Mouse (Mus musculus): ENCODE measurements around the gene Lnpep. TPM values are rescaled to one million over a fixed set of nuclear protein-coding genes. Genes with fewer than 3 reads are reported as not detected.

Gene Lnpep
- total and polyA plus RNA-seq, 3 experiments: 33.6 to 40.8 (median 34.6) TPM

GRCm38 (mm10) chr17:17600804-17601252 lies 24.0 kb downstream of the Lnpep start (continued):
- TF ChIP-seq POLR2AphosphoS2 (IDR thresholded peaks at IDR 0.05; ENCODE audit: low read depth, low read length) (no peak), PAX5 (IDR thresholded peaks at IDR 0.05; ENCODE audit: low read length) (no peak), NELFE (IDR thresholded peaks at IDR 0.05; ENCODE audit: low read depth, low read length) (no peak), POLR2A (IDR thresholded peaks at IDR 0.05; ENCODE audit: low read depth, low read length) (no peak), SMC3 (IDR thresholded peaks at IDR 0.05; ENCODE audit: low read depth, low read length) (no peak), GABPA (IDR thresholded peaks at IDR 0.05; ENCODE audit: insufficient replicate concordance, low read depth, low read length) (no peak), JUND (conservative IDR thresholded peaks at IDR 0.05; ENCODE audit: low read depth, low read length) (peak; percentile 71), MYC (IDR thresholded peaks at IDR 0.05; ENCODE audit: low read depth, low read length) (no peak), MAX (IDR thresholded peaks at IDR 0.05; ENCODE audit: low read length) (no peak), IRF4 (IDR thresholded peaks at IDR 0.05; ENCODE audit: low read depth, low read length) (peak; percentile 86), KAT2A (IDR thresholded peaks at IDR 0.05; ENCODE audit: insufficient replicate concordance, low read length) (no peak), MXI1 (IDR thresholded peaks at IDR 0.05; ENCODE audit: low read depth, low read length) (no peak)

DNA sequence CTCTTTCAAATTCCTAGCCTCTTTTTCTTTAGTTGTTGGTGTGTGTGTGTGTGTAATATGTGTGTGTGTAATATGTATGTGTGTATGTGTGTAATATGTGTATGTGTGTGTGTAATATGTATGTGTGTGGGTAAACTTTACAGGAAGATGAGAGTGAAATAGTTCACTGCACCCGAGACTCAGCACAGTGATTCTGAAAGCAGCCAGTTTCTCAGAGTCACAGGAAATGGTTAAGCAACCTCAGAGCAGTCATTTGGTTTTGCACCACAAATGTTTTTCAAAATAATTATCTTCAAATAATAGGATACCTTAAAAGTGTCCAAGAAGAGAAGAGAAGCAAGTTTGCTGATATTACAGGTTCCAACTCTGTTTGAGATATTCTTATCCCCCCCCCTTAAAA lies 24.8 kb downstream of the Lnpep start:
- in situ Hi-C loops (cut with MboI; ENCODE audit: low pct_ligation_motif_present, low pct_unique_long_range_greater_than_20kb, low sequenced_read_pairs) (no loop called here), dilution Hi-C loops (cut with MboI; ENCODE audit: extremely low pct_ligation_motif_present, extremely low pct_unique_long_range_greater_than_20kb, low sequenced_read_pairs) (no loop called here)
- TF ChIP-seq CHD2 (IDR thresholded peaks at IDR 0.05; ENCODE audit: low read length) (no peak), EP300 (IDR thresholded peaks at IDR 0.05; ENCODE audit: low read length) (peak; percentile 94), MAZ (IDR thresholded peaks at IDR 0.05; ENCODE audit: low read depth, low read length) (no peak), TBP (conservative IDR thresholded peaks at IDR 0.05; ENCODE audit: low read depth, low read length) (no peak), CHD1 (IDR thresholded peaks at IDR 0.05; ENCODE audit: low read depth, low read length) (no peak), USF1 (IDR thresholded peaks at IDR 0.05; ENCODE audit: low read depth, low read length) (no peak), MYC (IDR thresholded peaks at IDR 0.05; ENCODE audit: low read depth, low read length) (peak; percentile 44; the same call in 1 of the 2 replicates), KAT2A (IDR thresholded peaks at IDR 0.05; ENCODE audit: insufficient replicate concordance, low read length) (no peak), CTCF (conservative IDR thresholded peaks at IDR 0.05 in 1 of 2, IDR thresholded peaks at IDR 0.05 in 1 of 2; ENCODE audit: low read depth in 2 of 2, low read length in 2 of 2) (no peak), MAX (IDR thresholded peaks at IDR 0.05; ENCODE audit: low read length) (no peak), ZC3H11A (IDR thresholded peaks at IDR 0.05; ENCODE audit: low read depth, low read length) (no peak), NELFE (IDR thresholded peaks at IDR 0.05; ENCODE audit: low read depth, low read length) (no peak), POLR2A (IDR thresholded peaks at IDR 0.05; ENCODE audit: low read depth, low read length) (no peak), RAD21 (IDR thresholded peaks at IDR 0.05; ENCODE audit: low read depth, low read length) (no peak; the same call in 1 of the 2 replicates), SIN3A (IDR thresholded peaks at IDR 0.05; ENCODE audit: low read length) (peak; percentile 50; the same call in 1 of the 2 replicates), ZMIZ1 (IDR thresholded peaks at IDR 0.05; ENCODE audit: low read depth, low read length) (no peak), BHLHE40 (IDR thresholded peaks at IDR 0.05; ENCODE audit: low read depth, low read length) (peak; percentile 65), SMC3 (IDR thresholded peaks at IDR 0.05; ENCODE audit: low read depth, low read length) (0 out of 2 replicates have a peak, but pooled peaks have one; percentile 3), NRF1 (IDR thresholded peaks at IDR 0.05; ENCODE audit: low read depth, low read length) (no peak), E2F4 (IDR thresholded peaks at IDR 0.05; ENCODE audit: insufficient replicate concordance, low read depth, low read length) (no peak), ZNF384 (IDR thresholded peaks at IDR 0.05; ENCODE audit: low read depth, low read length) (peak; percentile 69), MAFK (IDR thresholded peaks at IDR 0.05; ENCODE audit: insufficient replicate concordance, low read length) (peak; percentile 71; the same call in 1 of the 2 replicates), ZKSCAN1 (IDR thresholded peaks at IDR 0.05; ENCODE audit: borderline replicate concordance, low read depth, low read length) (no peak), JUND (conservative IDR thresholded peaks at IDR 0.05; ENCODE audit: low read depth, low read length) (peak; percentile 86), GABPA (IDR thresholded peaks at IDR 0.05; ENCODE audit: insufficient replicate concordance, low read depth, low read length) (no peak), UBTF (IDR thresholded peaks at IDR 0.05; ENCODE audit: low read depth, low read length) (no peak), ELF1 (IDR thresholded peaks at IDR 0.05; ENCODE audit: low read depth, low read length) (no peak; the same call in 1 of the 2 replicates), PAX5 (IDR thresholded peaks at IDR 0.05; ENCODE audit: low read length) (no peak), ETS1 (conservative IDR thresholded peaks at IDR 0.05; ENCODE audit: low read depth, low read length) (peak; percentile 69), MXI1 (IDR thresholded peaks at IDR 0.05; ENCODE audit: low read depth, low read length) (no peak), RCOR1 (conservative IDR thresholded peaks at IDR 0.05; ENCODE audit: low read depth, low read length) (0 out of 2 replicates have a peak, but pooled peaks have one; percentile 45), POLR2AphosphoS2 (IDR thresholded peaks at IDR 0.05; ENCODE audit: low read depth, low read length) (no peak), IRF4 (IDR thresholded peaks at IDR 0.05; ENCODE audit: low read depth, low read length) (peak; percentile 92), MEF2A (IDR thresholded peaks at IDR 0.05; ENCODE audit: borderline replicate concordance, low read depth, low read length) (peak; percentile 57; the same call in 1 of the 2 replicates), HCFC1 (IDR thresholded peaks at IDR 0.05; ENCODE audit: low read depth, low read length) (no peak)

More for the DNA sequence above, 24.8 kb downstream of the Lnpep start:
- Histone ChIP-seq H3K79me2 (replicated peaks; ENCODE audit: control insufficient read depth, extremely low read depth, insufficient read depth, poor library complexity, severe bottlenecking) (peaks cover 70% of the 10 kb centered on the region), H3K4me1 (ENCODE audit: control insufficient read depth in 1 of 2, insufficient read depth in 2 of 2) (peaks cover 6 to 83% of the 10 kb centered on the region in 2 experiments), H3K9me3 (replicated peaks; ENCODE audit: low read length) (no peaks in the 10 kb centered on the region), H3K27me3 (replicated peaks) (no peaks in the 10 kb centered on the region), H3K36me3 (replicated peaks in 1 of 2; ENCODE audit: control insufficient read depth in 1 of 2, insufficient read depth in 1 of 2, low read length in 1 of 2) (peaks cover 0 to 13% of the 10 kb centered on the region in 2 experiments), H3K27ac (ENCODE audit: insufficient read depth, low read depth) (no peak overlapping the region), H3K4me2 (ENCODE audit: insufficient read depth, low read depth, poor library complexity, severe bottlenecking) (no peak overlapping the region; the same call in 1 of the 2 replicates), H3K9ac (ENCODE audit: insufficient read depth, low read depth) (no peak overlapping the region), H3K4me3 (replicated peaks in 1 of 3; ENCODE audit: low read depth in 2 of 3, low read length in 2 of 3, poor library complexity in 1 of 3) (no peak overlapping the region)
- peak; percentile 79 for DNase-seq (ENCODE audit: extremely low read depth)
